Mouse (Mus musculus): ENCODE results near the gene Fetub.

The Fetub gene

GRCm38 (mm10) chr16:22963293-22963692, 45.2 kb downstream of the Fetub start:
- DNase-seq (ENCODE audit: low read depth, low spot score): no peak

GRCm38 (mm10) chr16:22967383-22968030, 49.4 kb downstream of the Fetub start:
- no peak for DNase-seq (ENCODE audit: low read depth, low spot score)

All from mesoderm, embryonic 11.5 days (tissue).